Mouse (Mus musculus) cerebellum, adult 11 months (tissue): Measurements from ENCODE around the gene Inpp4b.

ENCODE experiments used
- DNase-seq: peaks from one replicate; pipeline ENCODE4 v3.0.0; 2022

The Inpp4b gene

DNA sequence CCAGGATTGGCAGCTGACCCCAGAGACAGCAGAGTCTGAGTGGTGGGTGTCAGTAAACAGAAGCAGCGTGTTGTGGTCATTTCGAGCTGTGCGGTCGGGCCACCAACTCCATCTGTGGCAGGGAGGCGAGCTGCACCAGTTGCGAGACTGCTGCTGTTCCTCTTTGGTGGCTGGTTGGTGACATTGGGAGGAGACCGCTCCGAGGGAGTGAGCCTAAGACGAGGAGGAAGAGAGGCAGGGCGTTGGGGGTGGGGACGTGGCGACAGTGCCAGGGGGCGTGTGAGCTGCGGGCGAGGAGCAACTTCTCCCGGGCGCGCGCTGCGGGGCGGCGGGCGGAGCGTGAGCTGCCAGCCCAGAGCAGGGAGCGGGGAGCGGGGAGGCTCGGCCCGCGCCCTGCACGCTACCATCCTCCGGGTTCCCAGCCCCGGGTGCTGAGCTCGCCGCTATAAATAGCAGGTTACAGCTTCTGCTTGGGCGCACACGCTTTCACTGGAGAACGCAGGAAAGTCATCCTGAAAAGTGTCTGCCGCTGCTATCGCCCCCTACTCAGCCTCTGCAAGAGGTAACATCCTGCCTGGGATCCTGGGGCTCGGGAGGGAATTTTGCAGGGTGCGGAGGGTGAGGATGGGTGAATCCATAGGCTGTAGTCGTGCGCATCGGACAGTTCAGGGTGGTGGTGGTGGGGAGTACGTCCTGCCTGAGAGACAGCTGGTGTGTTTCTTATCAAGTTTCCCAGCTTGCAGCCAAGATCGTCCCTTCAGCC is at the start of gene Inpp4b:
Gene Inpp4b, plus strand, starts transcription at position 321 of the 763 bp plus-strand sequence.
- peak; percentile 80 for DNase-seq

DNA sequence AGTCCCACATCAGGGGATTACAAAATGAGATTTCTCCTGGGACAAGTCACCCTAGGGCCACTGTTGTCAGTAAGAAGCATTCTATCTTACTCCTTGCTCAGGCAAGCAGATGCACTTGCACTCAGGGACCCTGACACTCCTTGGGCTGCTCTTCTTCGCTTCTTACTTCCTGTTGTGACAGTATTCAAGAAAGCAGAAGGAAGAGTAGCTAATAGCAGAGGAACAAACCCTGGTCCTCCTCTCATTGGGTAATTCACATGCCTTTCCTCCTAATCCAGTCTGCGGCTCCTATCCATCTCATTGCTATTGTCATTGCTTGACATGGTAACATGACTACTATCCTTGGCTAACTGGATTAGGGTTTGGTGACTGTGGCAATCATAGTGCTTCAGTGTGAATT is 7.1 kb upstream of the Inpp4b start:
- DNase-seq, result no peak

DNA sequence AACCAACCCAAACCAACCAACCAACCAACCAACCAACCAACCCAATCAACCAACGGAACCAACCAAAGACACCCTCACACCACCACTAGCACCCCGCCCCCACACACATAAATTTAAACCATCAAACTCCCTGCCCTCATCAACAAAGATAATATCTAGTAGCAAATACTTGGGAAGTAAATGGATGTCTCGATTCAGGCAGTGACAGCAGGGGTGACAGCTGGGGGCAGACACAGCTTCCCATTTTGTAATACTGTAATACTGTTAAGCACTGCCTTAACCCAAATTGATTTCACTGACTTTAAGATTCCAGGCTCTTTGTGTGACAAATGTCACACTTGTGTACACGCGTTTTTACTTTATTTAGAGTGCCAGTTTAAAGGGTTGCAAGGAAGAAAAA is 1.2 kb upstream of the Inpp4b start:
- no peak for DNase-seq

DNA sequence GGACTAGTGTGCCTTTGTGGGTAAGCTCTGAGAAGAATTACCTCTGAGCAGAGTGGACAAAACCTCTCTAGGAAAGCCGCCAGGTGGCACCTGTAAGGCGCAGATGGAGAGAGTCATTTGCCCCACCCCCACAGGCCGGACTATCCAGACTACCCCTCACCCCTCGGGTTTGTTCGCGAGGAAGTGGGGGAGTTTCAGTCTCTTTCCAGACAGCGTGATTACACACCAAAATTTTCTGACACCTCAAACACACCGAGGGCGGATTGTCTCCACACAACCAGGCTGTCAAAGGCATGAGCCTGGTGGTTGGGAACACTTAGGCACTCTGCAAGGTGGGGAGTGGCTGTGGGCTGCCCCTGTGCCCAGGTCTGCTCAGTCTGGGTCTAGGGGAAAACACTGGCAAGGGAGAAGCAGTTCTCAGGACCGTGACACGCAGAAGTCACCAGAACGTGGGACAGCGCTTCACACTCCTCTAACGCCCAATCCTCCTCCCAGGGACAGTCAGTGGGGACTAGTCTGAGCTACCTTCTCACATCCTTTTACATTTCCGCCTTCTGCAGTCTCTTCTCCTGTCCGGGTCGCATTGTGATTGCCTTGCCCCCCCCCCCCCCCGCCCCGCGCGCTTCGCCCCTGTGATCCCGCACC is 643 bp upstream of the Inpp4b start:
- DNase-seq, result peak; percentile 88

DNA sequence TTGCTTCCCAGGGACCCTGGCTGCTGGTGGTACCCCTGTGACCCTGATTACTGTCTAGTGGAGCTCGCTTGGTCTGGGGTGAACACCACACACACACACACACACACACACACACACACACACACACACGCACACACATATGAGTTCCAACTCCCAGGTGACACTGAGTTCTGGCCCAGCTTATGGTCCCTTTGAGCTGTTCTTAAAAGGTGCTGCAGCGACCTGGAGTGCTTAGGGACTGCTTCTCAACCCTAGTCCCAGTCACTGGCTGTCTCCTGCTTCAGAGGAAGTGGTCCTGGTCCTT is 595 bp downstream of the Inpp4b start:
- DNase-seq, result no peak

DNA sequence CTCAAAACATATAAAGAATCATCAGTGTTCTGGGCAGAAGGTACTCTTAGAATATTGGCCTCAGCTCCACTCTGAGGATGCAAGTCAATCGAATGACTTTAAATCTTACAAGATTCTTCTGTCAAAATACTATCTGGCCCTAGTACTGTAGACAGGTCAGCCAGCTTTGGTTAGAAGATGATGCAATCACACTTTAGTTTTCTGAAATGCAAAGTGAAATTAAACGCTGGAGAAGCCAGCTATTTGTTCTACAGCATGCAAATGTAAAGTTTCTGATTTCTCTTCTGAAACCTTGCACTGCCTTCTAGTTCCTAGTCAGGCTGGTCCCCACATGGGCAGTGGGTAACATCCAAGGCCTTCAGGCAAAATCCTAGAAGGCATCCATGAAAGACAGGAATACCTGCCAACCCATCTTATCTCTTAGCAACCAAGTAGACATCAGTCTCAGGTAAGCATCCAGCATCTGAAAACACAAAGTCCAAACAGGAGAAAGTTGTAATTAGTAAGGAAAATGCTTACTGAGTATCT is 2.9 kb downstream of the Inpp4b start:
- no peak for DNase-seq

DNA sequence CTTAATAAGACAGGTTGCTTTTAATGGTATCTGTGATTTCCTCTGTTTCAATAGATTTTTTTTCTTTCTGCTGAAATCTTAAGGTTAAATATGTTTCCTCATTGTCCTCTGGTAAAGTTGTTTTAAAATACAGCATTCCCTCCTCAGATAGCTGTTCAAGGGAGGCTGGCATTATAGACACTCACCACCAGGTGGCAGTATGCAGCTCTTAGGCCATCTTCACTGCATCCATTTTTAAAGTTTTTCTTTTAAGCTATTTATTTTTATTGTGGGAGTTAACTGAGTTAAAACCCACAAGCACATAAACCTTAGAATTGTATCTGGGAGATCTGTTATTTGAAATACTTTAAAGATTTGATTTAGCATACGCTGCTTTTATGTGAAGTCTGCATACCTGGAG is 7.1 kb downstream of the Inpp4b start:
- peak; percentile 32 for DNase-seq

DNA sequence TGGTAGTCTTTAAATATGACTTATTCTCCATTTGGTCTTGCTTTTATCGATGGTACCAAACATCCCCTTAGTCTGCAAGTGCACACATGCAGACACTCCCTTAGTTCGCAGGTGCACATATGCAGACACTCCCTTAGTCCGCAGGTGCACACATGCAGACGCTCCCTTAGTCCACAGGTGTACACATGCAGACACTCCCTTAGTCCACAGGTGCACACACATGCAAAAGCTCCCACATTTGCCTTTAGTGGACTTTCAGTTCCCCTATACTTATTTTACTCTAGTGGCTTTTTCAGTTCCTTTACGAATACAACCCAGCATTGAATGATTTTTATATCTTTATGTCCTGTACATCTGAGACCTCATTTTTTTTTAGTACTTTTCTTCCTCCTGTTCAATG is 11.1 kb downstream of the Inpp4b start:
- no peak for DNase-seq

DNA sequence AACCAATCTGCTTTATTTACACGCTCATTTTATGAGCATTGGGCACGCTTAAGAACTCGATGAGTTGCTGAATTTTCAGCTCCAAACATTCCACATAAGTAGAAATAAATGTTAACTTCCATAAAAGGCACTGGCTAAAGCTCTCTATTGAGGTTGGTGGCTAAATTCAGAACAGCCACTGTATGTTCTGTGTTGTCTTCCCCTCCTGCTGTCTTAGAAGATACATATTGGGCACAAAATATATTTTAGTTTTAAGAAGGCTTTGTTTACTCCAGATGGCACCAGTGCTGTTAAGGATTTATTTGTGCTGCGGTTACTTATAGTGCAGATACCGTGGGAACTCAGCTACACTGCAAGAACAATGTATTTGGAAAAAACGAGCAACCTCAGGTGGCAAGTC is 15.8 kb downstream of the Inpp4b start:
- DNase-seq, result no peak

DNA sequence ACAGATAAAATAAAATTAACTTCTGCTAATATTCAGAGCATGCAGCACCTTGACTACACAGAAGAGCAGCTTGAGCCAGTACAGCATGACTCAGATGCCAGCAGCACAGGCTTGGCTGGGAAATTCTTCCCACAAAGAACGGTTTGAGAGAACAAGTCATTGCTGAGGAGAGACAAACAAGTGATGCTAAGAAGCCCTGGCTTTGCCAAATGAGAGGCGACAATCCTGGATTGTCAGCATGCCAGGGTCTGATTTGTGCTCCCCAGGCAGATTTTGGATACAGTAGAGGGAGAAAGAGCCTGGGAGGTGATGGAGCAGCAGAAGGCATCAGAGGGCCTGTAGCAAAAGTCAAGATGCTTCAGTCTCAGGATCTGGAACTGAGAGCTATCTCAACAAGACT is 18.2 kb downstream of the Inpp4b start:
- peak; percentile 56 for DNase-seq

DNA sequence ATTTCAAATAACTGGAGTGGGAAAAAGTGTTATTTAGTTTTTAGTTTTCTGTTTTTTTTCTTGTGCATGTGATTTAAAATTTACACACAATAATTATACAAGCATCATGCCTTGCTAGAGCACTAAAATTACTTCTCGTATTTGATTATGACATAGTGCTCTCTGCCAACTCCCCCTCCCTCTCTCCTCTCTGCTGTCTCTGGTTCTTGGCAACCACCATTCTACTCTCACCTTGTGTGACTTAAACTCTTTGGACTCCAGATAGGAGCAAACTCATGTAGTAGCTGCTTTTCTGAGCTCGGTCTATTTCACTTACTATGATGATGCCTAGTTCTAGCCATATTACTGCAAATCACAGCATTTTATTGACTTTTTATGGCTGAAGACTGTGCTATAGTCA is 18.8 kb downstream of the Inpp4b start:
- no peak for DNase-seq

DNA sequence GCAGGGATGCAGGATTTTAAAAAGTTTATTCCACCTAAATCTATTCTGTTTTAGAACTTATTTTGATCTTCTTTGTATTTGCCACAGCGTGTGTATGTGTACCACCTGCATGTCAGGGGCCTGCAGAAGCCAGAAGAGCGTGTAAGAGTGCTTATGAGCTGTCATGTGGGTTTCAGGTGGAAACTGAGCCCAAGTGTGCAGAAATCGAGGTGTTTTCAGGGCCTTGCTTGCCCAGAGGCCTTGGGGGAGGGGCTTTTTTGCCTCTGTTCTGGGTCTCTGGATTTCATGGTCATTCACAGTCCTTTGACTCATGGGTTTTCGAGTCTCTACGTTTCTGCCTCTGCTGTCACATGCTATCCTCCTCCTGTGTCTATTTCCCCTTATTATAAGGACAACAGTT is 28.3 kb downstream of the Inpp4b start:
- no peak for DNase-seq

DNA sequence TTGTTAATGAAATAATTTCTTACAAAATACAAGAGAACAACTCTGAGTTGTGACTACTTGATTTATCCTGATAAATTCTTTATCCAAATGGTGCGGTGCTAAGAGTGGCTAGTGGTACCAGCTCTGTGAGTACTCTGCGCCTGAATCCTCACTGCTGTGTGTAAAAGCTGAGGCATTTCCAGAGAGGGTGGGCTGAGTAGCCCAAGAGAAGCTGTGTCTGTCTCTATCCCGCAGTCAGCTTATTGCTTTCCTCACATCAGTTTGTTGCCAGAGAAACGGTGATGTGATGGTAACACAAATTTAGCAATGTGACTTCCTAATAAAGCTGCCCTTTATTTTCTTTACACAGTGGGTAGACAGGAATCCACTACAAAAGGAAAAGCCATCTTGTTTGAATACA is 29.5 kb downstream of the Inpp4b start:
- no peak for DNase-seq

DNA sequence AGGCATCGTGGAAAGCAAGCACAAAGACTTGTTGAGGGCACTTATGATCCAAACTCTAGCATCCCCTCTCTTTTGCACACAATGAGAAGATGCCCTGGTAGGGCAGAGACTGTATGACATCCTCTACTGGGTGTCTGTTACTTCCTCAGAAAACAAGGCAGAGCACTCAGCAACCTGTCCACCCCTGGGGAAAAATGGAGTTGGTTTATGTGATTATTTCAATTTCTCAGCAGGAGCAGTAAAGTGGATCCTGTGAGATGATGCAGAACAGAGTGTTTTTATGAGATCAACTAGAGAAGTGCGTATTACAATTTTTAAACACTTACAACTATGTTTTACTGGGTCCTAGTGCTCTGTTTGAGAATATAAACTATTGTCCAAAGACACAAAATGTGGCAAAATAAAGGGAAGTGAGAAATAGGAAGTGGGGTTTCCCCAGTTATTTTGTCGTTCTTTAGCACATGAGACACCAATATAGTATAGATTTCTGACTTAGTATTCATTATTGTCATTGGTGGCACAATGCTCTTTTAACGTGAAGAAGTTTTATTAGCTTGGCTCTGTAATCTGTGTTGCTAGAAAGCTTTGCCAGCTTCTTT is 32.6 kb downstream of the Inpp4b start:
- DNase-seq, result no peak

DNA sequence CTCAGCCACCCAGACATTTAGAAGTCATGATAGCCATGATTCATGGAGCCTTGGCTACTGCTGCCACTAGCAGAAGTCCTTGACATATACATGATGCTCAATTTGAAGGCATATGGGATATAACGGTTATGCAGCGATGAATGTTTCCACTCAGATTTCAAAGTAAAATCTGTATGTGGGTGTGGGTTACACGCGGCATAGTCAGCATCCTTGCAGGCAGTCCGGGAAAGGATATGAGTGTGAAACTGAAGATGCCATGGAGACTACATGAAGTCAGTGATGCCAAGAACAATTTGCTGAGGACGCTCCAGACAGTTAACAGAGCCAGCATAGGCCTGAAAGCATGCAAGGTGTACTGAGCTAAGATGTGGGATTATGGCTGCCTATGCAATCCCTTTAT is 46.6 kb downstream of the Inpp4b start:
- DNase-seq, result no peak

DNA sequence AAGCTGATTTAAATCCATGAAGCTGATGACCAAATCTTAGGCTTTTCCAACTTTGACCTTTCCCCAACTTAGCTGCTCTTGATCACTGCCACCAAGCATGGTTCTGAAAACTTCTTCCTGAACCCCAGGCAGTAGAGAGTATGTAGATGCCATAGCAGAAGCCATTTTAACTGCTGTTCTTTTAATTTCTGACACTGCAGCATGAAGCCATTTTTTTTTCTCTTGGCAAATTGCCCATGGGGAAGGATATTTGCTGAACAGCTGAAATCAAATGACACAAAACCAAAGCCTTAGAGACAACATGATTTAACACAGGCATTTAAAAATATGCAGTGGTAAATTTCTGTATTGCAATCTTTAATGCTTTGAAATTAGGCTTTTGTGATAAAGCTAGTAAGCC is 56.7 kb downstream of the Inpp4b start:
- DNase-seq, result no peak

DNA sequence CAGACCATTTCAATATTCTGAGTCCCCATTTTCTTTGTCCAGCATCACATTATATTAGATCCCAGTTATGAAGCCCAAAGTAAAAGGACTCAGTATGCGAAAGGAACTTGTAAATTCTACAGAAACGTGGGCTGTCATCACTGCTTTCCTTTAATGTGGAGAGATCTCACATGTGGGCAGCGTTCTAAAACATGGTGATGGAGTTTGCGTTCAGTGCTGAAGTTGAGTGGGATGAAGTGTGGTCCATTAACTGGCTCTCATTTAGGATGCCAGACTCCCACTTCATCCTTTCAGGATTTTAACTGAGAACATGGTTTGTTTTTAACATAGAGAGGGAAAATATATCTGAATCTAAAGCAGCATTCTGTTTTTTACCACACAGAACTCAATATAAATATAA is 57.1 kb downstream of the Inpp4b start:
- no peak for DNase-seq

DNA sequence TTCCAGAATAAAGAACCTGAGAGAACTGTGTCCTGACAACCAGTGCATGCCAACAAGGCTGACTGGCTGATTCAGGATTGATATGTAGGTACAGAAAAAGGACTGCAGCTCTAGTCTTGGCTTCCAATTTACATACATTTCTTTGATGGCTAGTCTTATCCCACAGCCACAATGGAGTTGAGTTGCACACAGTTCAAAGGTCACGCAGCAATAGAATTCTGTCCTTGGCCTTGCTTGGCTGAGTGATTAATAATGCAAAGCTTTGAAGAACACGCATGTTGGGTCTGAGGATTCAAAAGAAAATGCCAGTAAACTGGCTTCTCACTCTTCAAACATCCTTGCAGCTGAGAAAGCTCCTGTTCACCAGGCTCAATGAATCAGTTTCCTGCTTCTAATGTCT is 70.4 kb downstream of the Inpp4b start:
- no peak for DNase-seq

DNA sequence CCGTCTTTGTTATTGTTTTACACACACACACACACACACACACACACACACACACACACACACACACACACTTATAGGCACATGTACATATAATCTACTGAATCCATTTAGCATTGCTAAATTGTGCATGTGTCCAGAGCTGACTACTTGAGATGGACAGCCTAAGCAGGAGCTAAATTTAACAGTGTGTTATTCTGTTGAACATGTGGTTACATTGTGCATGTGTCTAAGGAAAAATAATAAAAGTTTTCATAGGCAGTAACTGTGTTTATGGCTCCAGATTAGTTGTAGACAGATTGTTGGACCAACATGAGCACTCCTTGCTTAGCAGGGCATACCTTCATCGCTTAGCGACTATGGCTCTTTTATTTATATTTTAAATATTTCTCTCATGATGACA is 101.6 kb downstream of the Inpp4b start:
- DNase-seq, result no peak

DNA sequence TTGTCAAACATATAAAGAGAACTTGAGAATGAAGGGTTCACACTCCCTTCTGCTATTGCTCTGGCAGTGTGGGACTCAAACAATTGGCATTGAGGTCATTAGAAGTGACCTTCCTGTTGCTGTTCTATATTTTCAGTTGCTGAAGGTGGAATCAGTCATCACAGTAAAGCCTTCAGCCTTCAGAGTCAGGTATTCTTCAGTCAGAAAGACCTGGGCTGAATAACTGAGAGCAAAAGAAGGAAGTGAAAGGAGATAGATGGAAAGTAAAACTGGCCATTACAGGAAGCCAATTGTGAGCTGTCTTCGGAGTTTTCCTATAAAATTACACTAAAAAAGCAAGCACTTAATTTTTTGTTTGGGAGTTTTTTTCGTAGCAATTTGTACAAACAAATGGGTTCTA is 107.4 kb downstream of the Inpp4b start:
- no peak for DNase-seq

DNA sequence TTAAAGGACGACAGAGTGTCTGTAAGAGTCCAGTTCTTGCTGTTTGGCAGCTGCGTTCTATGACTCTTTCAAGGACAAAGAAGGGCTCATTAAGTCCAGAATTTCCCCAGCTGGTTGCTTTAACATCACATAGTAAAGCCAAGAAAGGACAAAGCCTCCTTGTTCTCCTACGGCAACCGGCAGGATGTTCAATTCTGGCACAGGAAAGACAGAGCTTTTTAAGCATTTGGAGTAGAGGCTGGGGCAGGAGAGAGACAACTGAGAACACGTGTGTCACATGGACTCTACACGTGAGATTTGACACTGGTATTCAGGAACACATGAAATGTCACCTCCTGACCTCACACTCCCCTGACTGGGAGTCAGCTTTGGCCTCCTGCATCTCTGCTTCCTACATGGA is 109.7 kb downstream of the Inpp4b start:
- DNase-seq, result no peak

DNA sequence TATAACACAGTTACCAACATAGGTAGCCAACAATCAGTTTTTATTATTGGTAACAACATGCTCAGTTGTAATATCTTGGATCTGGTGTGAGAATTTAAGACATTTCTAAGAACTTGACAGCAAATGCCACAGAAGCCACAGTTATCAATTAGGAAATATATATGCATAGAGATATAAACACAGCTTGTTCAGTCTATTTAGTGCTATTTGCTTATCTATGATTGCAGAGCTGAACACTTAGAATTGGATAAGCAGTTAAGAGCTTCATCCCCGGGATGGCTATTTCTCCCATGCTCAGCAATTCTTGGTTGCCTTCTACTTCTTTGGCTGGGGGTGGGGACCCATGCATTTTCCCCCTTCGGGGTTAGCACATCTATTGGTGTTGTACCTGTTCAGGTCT is 112.5 kb downstream of the Inpp4b start:
- no peak for DNase-seq

DNA sequence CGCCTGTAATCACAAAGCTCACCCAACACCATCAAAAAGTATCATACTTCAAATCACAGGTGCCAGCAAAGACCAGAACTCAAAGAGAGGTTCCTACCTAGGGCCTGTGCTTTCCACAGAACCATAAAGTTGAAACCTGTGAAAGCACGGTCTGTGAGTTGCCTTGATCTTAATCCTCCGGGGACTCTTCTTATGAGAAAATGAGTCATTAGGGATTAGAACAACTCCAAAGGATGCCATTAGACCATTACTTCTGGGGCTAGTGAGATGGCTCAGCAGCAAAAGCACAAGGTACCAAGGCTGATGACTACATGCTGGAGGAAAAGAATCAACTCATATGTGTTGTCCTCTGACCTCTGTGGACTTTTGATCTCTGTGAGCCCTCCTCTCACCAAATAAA is 121.4 kb downstream of the Inpp4b start:
- DNase-seq, result no peak

DNA sequence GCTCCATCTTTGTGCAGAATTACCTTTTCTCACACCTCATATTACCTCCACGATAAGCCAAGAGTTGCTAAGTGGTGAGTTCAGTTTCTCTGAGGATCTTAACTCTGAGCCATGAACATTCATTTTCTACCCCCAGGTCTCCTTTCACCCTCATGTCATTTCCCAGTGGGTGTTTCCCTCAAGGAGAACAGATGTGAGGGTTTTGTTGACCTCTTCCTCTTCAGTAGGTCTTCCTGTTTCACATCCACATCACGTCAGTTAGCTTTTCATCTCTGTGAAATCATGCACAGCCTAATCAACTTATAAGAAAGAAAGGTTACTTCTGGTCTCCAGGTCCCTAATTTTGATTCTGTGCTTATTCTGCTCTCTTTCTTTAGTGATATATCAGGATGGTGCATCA is 124.4 kb downstream of the Inpp4b start:
- DNase-seq, result no peak

DNA sequence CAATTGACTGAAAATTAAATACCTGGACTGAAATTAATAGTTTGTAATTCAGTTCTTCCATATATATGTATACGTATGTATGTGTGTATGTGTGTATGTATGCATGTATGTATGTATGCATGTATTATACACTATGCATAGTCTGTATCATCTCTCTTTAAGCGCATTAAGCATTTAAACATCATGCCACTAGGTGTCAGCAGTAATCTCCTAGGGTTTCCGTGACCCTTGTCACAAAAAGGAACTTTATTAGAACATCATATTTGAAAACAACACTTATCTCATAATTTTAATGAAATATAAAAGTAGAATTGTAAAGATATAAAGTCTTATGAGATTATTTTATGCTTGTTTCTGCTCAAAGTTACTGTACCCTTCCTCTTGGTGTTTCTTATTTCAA is 136.3 kb downstream of the Inpp4b start:
- DNase-seq, result no peak
